Mouse (Mus musculus) G1E (cell line): ENCODE measurements at regions not wholly inside any gene's neighbourhood (a gene's known extent, or its start where the extent isn't known, plus 50 kb on each side); places are given as distances from the start of the nearest gene placed in this dataset.

ENCODE experiments used
- CTCF ChIP-seq: IDR thresholded peaks from 2 replicates; pipeline ENCODE4 v1.5.1; 2012; ENCODE audit warnings: low read depth, low read length, inconsistent platforms, mixed read lengths
- GATA1 ChIP-seq: IDR thresholded peaks from 2 replicates; pipeline ENCODE4 v1.6.1; 2012; ENCODE audit warnings: borderline replicate concordance, low read length, inconsistent platforms, mixed read lengths
- GATA2 ChIP-seq: IDR thresholded peaks from 2 replicates; pipeline ENCODE4 v1.6.1; 2012; ENCODE audit warnings: low read depth, low read length, inconsistent platforms, borderline replicate concordance
- POLR2AphosphoS5 ChIP-seq: IDR thresholded peaks from 2 replicates; pipeline ENCODE4 v1.6.1; 2012; ENCODE audit warnings: low read depth, low read length, inconsistent platforms; ENCODE audit not compliant: insufficient replicate concordance
- TAL1 ChIP-seq: conservative IDR thresholded peaks from 2 replicates; pipeline ENCODE4 v1.6.1; 2012; ENCODE audit warnings: low read depth, low read length, inconsistent platforms, mixed read lengths

- TF ChIP-seq CTCF (no peak), POLR2AphosphoS5 (no peak), GATA2 (no peak), TAL1 (no peak), GATA1 (no peak)
Observed at GRCm38 (mm10) chr12:29394881-29395280, 133.3 kb upstream of the Myt1l start.
